Mouse (Mus musculus) fibroblast of lung, adult 2 months (primary cell): ENCODE measurements around the gene Pilra.

Experiments used
- DNase-seq: peaks from one replicate; pipeline ENCODE4 v3.0.0-alpha.2; 2011; ENCODE audit warnings: low read depth

Gene Pilra

GRCm38 (mm10) chr5:137779053-137779933 lies 56.8 kb downstream of the Pilra start:
- no peak for DNase-seq

GRCm38 (mm10) chr5:137778635-137779034 lies 57.4 kb downstream of the Pilra start, which contains the start of gene Ppp1r35:
TSS of gene Ppp1r35 (plus strand) at chr5:137778849.
- peak; percentile 95 for DNase-seq

- no peak for DNase-seq
Observed at GRCm38 (mm10) chr5:137777267-137777845, 58.7 kb downstream of the Pilra start.

- no peak for DNase-seq
Observed at GRCm38 (mm10) chr5:137776408-137776918, 59.6 kb downstream of the Pilra start.

- no peak for DNase-seq
Observed at GRCm38 (mm10) chr5:137775587-137776290, 60.3 kb downstream of the Pilra start.

- DNase-seq, result no peak
Observed at GRCm38 (mm10) chr5:137772755-137773154, 63.3 kb downstream of the Pilra start.
